Mouse (Mus musculus) small intestine, adult 2 months (tissue): ENCODE data around the gene Phlpp2.

Experiments used
- CTCF ChIP-seq: fragments of 200-500 bp; IDR thresholded peaks from 2 replicates; pipeline ENCODE4 v1.5.1; 2012; ENCODE audit warnings: low read depth, mild to moderate bottlenecking, control low read depth, inconsistent platforms, low read length, moderate library complexity, mixed read lengths; ENCODE audit not compliant: insufficient replicate concordance, insufficient read length; ENCODE audit errors: extremely low read depth
- POLR2A ChIP-seq: fragments of 200-500 bp; IDR thresholded peaks from 2 replicates; pipeline ENCODE4 v1.6.1; 2012; ENCODE audit warnings: low read depth, mild to moderate bottlenecking, control low read depth, inconsistent platforms, low read length, moderate library complexity

- TF ChIP-seq CTCF (no peak), POLR2A (no peak)
Observed at GRCm38 (mm10) chr8:109962896-109963295, 94.6 kb downstream of the Phlpp2 start.
